Mouse (Mus musculus): ENCODE results near the gene Rfx2. TPM values are rescaled to one million over a fixed set of nuclear protein-coding genes. Genes with fewer than 3 reads are reported as not detected.

Gene Rfx2
- polyA plus RNA-seq, 1 experiment from 2014 or later: 3.8 TPM

Other genes starting within 250 kb of the Rfx2 start
- 61.1 and 61.2 TPM in 2 replicates for gene Safb2, start 246.4 kb downstream of the Rfx2 start, polyA plus RNA-seq (2016; fragmentation: Nextera tagmentation; extraction: Ambion mirVana)
- 93.1 and 101 TPM in 2 replicates for gene Safb, start 246.2 kb downstream of the Rfx2 start, polyA plus RNA-seq (2016; fragmentation: Nextera tagmentation; extraction: Ambion mirVana)
- 253 and 282 TPM in 2 replicates for gene 2410015M20Rik, start 221.2 kb downstream of the Rfx2 start, polyA plus RNA-seq (2016; fragmentation: Nextera tagmentation; extraction: Ambion mirVana)
- gene Rpl36, start 217.6 kb downstream of the Rfx2 start, polyA plus RNA-seq (2016; fragmentation: Nextera tagmentation; extraction: Ambion mirVana): 1,231 and 1,273 TPM in 2 replicates
- 66.2 and 67.3 TPM in 2 replicates for gene Lonp1, start 204.1 kb downstream of the Rfx2 start, polyA plus RNA-seq (2016; fragmentation: Nextera tagmentation; extraction: Ambion mirVana)
- gene Catsperd, start 202.9 kb downstream of the Rfx2 start, polyA plus RNA-seq (2016; fragmentation: Nextera tagmentation; extraction: Ambion mirVana): 0.28 and 0.42 TPM in 2 replicates
- gene Ranbp3, start 157.7 kb downstream of the Rfx2 start, polyA plus RNA-seq (2016; fragmentation: Nextera tagmentation; extraction: Ambion mirVana): 63.2 and 64.5 TPM in 2 replicates
- gene Ndufa11, start 113.2 kb downstream of the Rfx2 start, polyA plus RNA-seq (2016; fragmentation: Nextera tagmentation; extraction: Ambion mirVana): 638 and 663 TPM in 2 replicates
- 12.1 and 12.9 TPM in 2 replicates for gene Vmac, start 113.0 kb downstream of the Rfx2 start, polyA plus RNA-seq (2016; fragmentation: Nextera tagmentation; extraction: Ambion mirVana)
- 7.5 and 9.0 TPM in 2 replicates for gene Nrtn, start 73.5 kb downstream of the Rfx2 start, polyA plus RNA-seq (2016; fragmentation: Nextera tagmentation; extraction: Ambion mirVana)
- gene Dus3l, start 66.3 kb downstream of the Rfx2 start, polyA plus RNA-seq (2016; fragmentation: Nextera tagmentation; extraction: Ambion mirVana): 33.3 and 34.8 TPM in 2 replicates
- gene Prr22, start 60.8 kb downstream of the Rfx2 start, polyA plus RNA-seq (2016; fragmentation: Nextera tagmentation; extraction: Ambion mirVana): 1.0 and 1.4 TPM in 2 replicates
- gene Acsbg2, start 43.4 kb upstream of the Rfx2 start, polyA plus RNA-seq (2016; fragmentation: Nextera tagmentation; extraction: Ambion mirVana): not detected in 2 replicates
- gene 1700061G19Rik, start 44.5 kb upstream of the Rfx2 start, polyA plus RNA-seq (2016; fragmentation: Nextera tagmentation; extraction: Ambion mirVana): 0.33 and 0.36 TPM in 2 replicates
- 45.3 and 50.6 TPM in 2 replicates for gene Mllt1, start 104.4 kb upstream of the Rfx2 start, polyA plus RNA-seq (2016; fragmentation: Nextera tagmentation; extraction: Ambion mirVana)
- not detected in 2 replicates for gene Acer1, start 151.1 kb upstream of the Rfx2 start, polyA plus RNA-seq (2016; fragmentation: Nextera tagmentation; extraction: Ambion mirVana)
- 98.1 and 102 TPM in 2 replicates for gene Clpp, start 159.3 kb upstream of the Rfx2 start, polyA plus RNA-seq (2016; fragmentation: Nextera tagmentation; extraction: Ambion mirVana)
- gene Alkbh7, start 166.3 kb upstream of the Rfx2 start, polyA plus RNA-seq (2016; fragmentation: Nextera tagmentation; extraction: Ambion mirVana): 48.5 and 52.8 TPM in 2 replicates
- gene Pspn, start 169.0 kb upstream of the Rfx2 start, polyA plus RNA-seq (2016; fragmentation: Nextera tagmentation; extraction: Ambion mirVana): 0.55 TPM in 1 of 2 replicates, not detected in the other
- gene Gtf2f1, start 180.3 kb upstream of the Rfx2 start, polyA plus RNA-seq (2016; fragmentation: Nextera tagmentation; extraction: Ambion mirVana): 34.3 and 36.4 TPM in 2 replicates
- gene Gm17949, start 180.5 kb upstream of the Rfx2 start, polyA plus RNA-seq (2016; fragmentation: Nextera tagmentation; extraction: Ambion mirVana): 0.22 and 0.43 TPM in 2 replicates
- 52.4 and 58.7 TPM in 2 replicates for gene Khsrp, start 200.5 kb upstream of the Rfx2 start, polyA plus RNA-seq (2016; fragmentation: Nextera tagmentation; extraction: Ambion mirVana)
- not detected in 2 replicates for gene Slc25a41, start 210.6 kb upstream of the Rfx2 start, polyA plus RNA-seq (2016; fragmentation: Nextera tagmentation; extraction: Ambion mirVana)
- 0.27 and 0.94 TPM in 2 replicates for gene Crb3, start 228.1 kb upstream of the Rfx2 start, polyA plus RNA-seq (2016; fragmentation: Nextera tagmentation; extraction: Ambion mirVana)
- 15.5 and 17.2 TPM in 2 replicates for gene Slc25a23, start 228.8 kb upstream of the Rfx2 start, polyA plus RNA-seq (2016; fragmentation: Nextera tagmentation; extraction: Ambion mirVana)
- gene Dennd1c, start 247.5 kb upstream of the Rfx2 start, polyA plus RNA-seq (2016; fragmentation: Nextera tagmentation; extraction: Ambion mirVana): 0.66 and 1.4 TPM in 2 replicates

Data from heart, embryonic 12.5 days (tissue).